In the genomic region with DNA sequence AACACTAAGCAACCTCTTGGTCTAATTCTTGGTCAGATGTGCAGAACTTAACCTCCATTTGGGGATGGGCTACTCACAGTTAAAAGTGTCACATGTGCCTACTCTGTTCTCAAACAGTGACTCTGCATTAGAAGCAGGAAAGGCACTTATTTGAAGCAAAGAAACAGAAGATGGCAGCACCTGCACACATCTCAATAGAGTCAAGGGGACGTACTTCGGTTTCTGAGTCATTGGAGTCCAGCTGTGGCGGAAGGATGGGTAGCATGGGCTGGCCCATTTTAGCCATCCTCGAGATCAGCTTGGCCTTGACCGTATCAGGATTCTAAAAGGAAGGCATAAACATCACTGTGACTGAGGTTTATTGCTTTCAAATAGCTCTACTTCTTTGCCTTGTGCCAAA, we compare ENCODE assay signal across 11 mouse cellular contexts.
DNase-seq lines count a peak whose midpoint lies in the region.
"Had no signal": no experiment of that assay in that cellular context is flagged by ENCODE, and none has a peak within 500 bp of the region (broad histone marks: within the 10 kb centered on the region; RNA-seq: fewer than 3 reads in every experiment).

No protein-coding gene starts in this region.

- peak; percentile 9 for DNase-seq in embryo, embryonic 10 days (ENCODE audit: low spot score)
- DNase-seq in embryo, embryonic 9.5 days (ENCODE audit: extremely low spot score) = no peak
- DNase-seq in kidney, adult 9 months = peak; percentile 21
- DNase-seq in kidney, adult 11 months = no peak
- DNase-seq in 3T3-L1 (ENCODE audit: low read depth, low spot score) (peak; percentile 5), adipocyte (ENCODE audit: low spot score) (peak; percentile 28)
- DNase-seq in thymus, postnatal 14 days = no peak
- DNase-seq in right cerebral cortex, postnatal 36 days (ENCODE audit: low spot score in 2 of 2) = no peak
- DNase-seq: B cell, adult 2 months; cerebellum, adult 18-20 months; lung, adult 18-20 months had no signal

Comparison
In these comparisons a context has a peak if more than half of its experiments do, and no peak if none do; other contexts are left out.
1. DNase-seq: peak in embryo, embryonic 10 days (single experiment), kidney, adult 9 months (single experiment), 3T3-L1 (single experiment) and adipocyte (single experiment); none in embryo, embryonic 9.5 days (single experiment), kidney, adult 11 months (single experiment), thymus, postnatal 14 days (single experiment) and right cerebral cortex, postnatal 36 days (0 of 2).